Mouse (Mus musculus) retina, embryonic 14.5 days (tissue): ENCODE data around the gene Sumo2.
"Not testable (repeated sequence)": the region's sequence is repeated elsewhere in the genome, so short reads cannot be mapped to it uniquely, and the experiment has no call there.

Experiments used
- DNase-seq: peaks from one replicate; pipeline ENCODE4 v3.0.0-alpha.2; 2015; ENCODE audit warnings: low spot score

The Sumo2 gene

DNA sequence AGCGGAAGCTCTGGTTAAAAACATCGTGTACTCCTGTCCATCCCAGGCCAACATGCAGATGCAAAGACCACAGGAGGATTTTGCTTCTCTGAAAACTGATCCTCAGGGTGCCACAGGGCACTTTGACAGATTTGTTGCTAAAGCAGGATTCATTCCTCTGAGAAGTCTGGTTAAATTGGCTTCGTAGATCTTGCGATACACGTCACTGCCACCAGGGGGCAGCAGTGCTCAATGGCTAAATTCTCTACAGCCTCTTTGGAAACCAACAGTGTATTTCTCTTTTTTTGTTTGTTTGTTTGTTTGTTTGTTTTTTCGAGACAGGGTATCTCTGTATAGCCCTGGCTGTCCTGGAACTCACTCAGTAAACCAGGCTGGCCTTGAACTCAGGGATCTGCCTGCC, 52.4 kb downstream of the Sumo2 start:
- peak; percentile 90 for DNase-seq

DNA sequence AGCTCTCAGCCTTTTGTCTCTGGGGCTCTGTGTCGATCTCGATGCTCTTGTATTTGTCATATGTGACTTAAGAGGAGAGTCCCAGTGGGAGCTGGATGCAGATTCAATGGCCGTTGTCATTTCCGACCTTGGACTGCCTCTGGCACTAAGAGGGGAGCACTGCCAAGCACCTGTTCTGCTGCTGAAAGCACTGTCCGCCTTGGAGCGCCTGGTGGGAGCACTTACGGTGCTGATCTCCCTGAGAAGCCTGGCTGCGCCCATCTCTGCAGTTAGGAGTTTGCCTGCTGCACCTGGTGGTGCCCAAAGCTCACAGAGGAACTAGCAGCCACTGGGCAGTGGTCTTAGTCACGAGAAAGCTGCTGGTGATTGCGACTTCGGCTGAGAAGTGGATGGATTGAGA, 52.8 kb downstream of the Sumo2 start:
- DNase-seq: no peak

DNA sequence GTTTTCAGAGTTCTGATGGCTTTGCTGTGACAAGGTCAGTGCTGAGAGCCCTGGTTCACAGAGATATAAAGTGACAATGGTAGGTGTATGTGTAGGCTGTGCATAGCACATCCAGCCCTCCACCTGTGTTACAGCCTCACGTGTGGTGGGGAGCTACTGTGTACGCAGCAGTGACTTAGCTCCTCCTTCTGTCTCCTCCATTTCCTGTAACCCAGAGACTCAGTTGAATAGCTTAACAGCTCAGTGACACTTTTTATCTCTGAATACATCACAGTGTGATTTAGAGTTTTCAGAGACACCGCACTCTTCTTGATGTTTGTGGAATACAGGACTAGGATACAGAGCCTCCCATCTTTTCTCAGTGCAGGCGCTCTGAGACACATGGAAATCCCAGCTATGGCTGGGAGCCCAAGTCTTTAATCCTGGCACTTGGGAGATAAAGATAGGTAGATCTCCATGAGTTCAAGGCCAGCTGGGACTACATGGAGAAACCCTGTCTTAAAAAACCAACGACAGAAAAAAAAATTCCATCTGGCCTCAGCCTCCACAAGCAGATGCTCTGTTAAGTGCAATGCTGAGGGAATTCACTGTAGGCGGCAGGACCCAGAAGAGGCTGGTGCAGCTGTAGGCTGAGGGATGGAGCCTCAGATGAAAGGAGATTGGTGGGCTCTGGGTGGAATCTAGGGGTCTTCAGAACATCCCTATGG, 54.4 kb downstream of the Sumo2 start:
- no peak for DNase-seq

DNA sequence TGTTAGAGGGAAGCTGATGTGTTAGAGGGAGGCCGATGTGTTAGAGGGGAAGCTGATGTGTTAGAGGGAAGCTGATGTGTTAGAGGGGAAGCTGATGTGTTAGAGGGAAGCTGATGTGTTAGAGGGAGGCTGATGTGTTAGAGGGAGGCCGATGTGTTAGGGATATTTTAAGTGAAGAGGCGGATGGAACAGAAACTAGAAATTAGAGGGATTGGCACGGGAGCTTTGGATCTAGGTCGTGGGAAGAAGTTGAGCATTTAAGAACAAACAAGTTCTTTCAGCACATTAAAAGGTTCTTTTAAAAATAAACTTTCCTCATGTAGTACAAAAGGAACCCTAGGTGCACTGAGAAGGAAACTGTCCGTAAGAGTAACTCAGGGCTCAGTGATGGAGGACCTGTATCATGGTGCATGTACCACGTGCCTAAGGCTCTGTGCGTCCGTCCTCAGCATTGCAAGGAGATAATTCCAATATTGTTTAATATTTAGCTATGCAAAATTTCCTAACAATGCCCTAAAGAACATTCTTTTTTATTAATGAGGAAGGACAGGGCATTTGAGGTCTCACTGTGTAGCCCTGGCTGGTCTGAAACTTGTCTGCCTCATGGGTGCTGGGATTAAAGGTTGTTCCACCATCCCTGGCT, 57.7 kb downstream of the Sumo2 start:
- no peak for DNase-seq

DNA sequence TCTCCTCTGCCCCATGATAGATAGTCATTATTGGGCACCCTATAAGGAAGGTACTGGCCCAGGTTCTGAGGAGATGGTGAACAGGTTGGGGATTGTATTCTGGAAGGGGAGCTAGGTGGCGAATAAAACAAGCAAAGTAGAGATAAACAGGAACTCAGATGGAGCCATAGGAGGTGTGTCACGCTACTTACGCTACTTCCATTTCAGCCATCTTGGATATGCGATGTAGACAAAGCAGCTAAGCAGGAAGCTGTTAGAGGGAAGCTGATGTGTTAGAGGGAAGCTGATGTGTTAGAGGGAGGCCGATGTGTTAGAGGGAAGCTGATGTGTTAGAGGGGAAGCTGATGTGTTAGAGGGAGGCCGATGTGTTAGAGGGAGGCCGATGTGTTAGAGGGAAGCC, 58.7 kb downstream of the Sumo2 start:
- not testable (repeated sequence) for DNase-seq

DNA sequence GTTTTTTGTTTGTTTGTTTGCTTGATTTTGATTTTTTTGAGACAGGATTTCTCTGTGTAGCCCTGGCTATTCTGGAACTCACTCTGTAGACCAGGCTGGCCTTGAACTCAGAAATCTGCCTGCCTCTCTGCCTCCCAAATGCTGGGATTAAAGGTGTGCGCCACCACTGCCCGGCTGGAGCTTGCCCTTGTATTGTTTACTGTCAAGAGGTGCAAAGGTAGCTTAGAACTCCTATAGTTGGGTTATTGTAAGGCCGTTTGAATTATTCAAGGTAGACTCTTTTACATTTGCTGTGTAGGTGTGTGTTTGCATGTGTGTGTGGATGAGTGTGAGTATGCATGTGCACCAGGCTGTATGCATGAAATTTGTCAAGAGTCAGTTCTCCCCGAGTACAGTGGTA, 59.4 kb downstream of the Sumo2 start:
- not testable (repeated sequence) for DNase-seq

DNA sequence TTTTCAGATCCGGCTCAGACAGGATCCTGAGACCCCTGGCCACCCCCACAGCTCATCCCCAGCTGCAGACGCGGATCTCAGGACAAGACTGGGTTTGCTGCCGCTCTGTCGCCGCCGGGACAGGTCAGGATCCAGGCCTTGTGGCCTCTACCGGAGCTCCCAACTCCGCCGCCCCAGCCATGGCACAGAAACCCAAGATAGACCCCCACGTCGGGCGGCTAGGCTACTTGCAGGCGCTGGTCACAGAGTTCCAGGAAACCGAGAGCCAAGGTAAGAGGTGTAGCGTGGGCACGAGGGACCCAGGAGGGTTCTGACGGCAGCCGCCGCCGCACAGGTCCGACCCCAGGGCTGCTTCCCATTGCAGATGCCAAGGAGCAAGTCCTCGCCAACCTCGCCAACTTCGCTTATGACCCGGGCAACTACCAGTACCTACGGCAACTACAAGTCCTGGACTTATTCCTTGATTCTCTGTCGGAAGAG, 60.3 kb downstream of the Sumo2 start:
- no peak for DNase-seq

DNA sequence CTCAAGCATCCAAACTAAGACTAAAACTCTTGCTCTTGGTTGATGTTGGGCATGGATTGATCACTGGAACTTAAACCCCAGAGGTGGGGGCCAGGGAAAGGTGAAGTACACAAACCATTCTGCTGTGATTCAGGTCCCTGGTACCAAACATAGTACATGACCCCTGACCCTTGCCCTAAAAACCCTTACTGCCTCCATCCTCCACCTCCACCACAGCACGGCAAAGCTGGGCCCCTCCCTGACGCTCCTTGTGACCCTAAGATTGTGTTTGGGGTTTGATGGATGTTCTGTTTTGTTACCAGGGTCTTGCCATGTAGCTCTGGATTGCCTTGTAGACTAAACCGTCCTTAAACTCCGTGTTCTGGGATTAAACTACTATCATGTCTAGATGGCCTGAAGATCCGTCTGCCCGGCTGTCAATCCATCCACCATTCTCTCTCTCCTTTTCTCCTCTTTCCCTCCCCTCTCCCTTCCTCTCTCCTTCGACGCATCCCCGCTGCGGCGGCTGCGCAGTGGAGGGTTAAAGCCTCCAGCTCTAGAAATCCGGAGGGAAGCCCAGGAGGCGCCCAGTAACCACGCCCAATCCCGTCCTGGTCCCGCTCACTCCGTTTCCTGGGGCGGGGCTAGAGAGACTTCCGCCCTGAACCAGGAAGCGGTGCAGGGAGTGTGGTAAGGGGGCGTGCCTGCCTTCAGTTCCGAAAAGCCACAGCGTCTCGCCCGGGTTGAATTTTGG, 60.9 kb downstream of the Sumo2 start, which contains the start of gene Armc7:
TSS of gene Armc7 (plus strand) at position 643 of the 733 bp plus-strand sequence.
- DNase-seq: peak; percentile 98

DNA sequence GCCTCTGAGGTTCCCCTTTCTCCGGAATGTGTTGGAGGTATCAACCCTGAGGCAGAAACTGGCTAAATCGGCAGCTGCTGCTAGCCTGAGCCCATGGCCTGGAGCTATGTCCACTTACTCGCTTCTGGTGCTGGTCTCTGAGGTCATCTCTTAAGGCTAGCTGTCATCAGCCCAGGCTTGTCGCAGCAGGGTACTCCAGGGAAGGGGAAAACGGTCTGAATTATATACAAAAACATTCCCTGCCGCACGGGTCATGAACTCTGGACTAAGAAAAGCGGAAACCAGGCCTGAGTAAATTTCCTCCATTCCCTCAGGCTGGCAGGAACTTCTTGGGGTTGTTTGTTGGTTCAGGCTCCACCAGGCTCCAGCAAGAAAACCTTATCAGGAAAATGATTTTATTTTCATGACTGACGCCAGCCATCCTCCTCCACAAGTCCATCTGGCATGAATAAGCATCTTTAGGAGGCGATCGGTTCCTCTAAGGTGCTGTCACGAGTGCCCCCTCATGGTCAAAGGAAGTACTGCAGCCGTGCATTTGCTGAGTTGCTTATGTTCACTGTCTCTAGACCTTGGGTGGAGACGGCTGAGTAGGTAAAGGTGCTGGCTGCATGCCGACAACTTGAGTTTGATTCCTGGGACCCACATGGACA, 62.3 kb downstream of the Sumo2 start:
- DNase-seq: peak; percentile 99
